Mouse (Mus musculus): Measurements from ENCODE around the gene Magi1.

Gene Magi1

GRCm38 (mm10) chr6:94111833-94112232 is 171.9 kb downstream of the Magi1 start:
- DNase-seq (ENCODE audit: low spot score): no peak

GRCm38 (mm10) chr6:94107401-94108107 is 176.2 kb downstream of the Magi1 start:
- no peak for DNase-seq (ENCODE audit: low spot score)

GRCm38 (mm10) chr6:94103581-94103980 is 180.1 kb downstream of the Magi1 start:
- no peak for DNase-seq (ENCODE audit: low spot score)

GRCm38 (mm10) chr6:94101256-94101655 is 182.5 kb downstream of the Magi1 start:
- no peak for DNase-seq (ENCODE audit: low spot score)

- DNase-seq (ENCODE audit: low spot score): no peak
Observed at GRCm38 (mm10) chr6:94094924-94095685, 188.6 kb downstream of the Magi1 start.

- no peak for DNase-seq (ENCODE audit: low spot score)
Observed at GRCm38 (mm10) chr6:94092969-94093597, 190.6 kb downstream of the Magi1 start.

GRCm38 (mm10) chr6:94092500-94092899 is 191.2 kb downstream of the Magi1 start:
- DNase-seq (ENCODE audit: low spot score): no peak

DNA sequence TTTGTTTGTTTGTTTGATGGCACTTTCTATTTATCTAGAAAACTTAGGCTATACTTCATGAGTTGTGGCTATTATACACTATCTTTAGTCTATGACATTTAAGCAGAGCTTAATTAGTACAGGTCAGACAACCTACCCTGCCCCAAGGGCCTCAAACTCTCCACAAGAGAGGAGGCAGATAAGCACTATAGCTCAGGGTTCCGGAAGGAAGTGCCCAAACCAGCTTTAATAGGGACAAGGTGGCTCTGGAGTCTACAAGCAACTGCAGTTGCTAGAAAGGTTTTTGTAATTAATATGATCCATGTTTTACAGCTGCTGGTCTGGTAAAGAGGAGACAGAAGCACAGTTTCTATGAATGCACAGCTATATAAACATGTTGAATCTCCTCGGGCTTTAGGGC is 196.9 kb downstream of the Magi1 start:
- DNase-seq (ENCODE audit: low spot score): no peak

- DNase-seq (ENCODE audit: low spot score): no peak
Observed at GRCm38 (mm10) chr6:94084752-94085151, 199.0 kb downstream of the Magi1 start.

- DNase-seq (ENCODE audit: low spot score): no peak
Observed at GRCm38 (mm10) chr6:94083459-94083858, 200.3 kb downstream of the Magi1 start.

GRCm38 (mm10) chr6:94080933-94081545 is 202.7 kb downstream of the Magi1 start:
- peak; percentile 33 for DNase-seq (ENCODE audit: low spot score)

GRCm38 (mm10) chr6:94078934-94079333 is 204.8 kb downstream of the Magi1 start:
- no peak for DNase-seq (ENCODE audit: low spot score)

GRCm38 (mm10) chr6:94077013-94077412 is 206.7 kb downstream of the Magi1 start:
- DNase-seq (ENCODE audit: low spot score): no peak

DNA sequence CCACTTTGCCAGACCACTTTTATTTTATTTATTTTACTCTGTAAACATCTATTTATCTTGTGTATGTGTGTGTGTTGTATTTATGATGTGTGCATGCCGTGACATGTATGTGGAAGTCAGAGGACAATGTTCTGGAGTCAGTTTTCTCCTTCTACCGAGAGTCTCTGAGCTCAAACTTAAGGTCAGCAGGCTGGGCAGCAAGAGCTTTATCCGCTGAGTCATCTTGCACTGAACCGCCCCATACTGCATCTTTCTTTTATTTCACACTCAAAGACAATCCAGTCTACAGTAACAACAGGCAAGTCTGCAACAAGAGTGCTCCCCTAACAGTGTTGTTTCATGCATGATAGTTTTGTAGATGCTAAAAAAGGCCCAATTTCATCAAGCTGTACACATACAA is 207.7 kb downstream of the Magi1 start:
- DNase-seq (ENCODE audit: low spot score): no peak

DNA sequence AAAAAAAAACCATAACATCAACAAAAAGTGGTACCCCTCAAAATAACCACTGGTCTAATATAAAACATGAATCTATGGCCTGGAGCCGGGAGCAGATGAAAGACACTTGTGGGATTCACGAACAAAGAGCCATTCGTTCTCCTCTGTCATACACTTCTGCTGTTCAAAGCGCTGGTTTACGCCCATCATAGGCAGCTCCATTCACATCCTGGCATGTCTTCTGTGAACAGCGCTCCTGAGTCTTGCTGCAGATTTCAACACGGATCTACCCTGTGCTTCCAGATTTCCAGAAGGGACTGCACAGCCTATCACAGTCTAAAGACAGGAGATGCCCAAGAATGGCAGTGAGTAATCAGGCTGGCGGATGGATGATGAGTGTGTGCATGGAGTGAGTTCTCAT is 208.5 kb downstream of the Magi1 start:
- DNase-seq (ENCODE audit: low spot score): no peak

GRCm38 (mm10) chr6:94071676-94072075 is 212.0 kb downstream of the Magi1 start:
- no peak for DNase-seq (ENCODE audit: low spot score)

DNA sequence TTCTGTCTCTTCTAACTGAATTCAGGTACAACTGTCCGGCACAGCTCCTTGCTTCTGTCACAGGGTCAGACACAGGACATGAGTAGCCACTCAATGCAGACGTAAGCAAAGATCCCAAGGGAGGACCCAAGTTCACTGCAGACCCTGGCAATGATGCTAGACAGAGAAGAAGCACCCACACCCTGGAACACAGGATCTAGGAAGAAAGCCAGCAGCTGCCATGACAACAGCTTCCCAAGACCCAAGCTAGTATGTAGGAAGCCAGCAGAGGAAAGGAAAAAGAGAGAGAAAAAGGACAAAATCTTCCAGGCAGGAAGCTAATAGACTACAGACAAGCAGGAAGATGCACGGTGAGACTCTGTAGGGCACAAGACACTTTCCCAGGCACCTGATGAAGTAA is 213.0 kb downstream of the Magi1 start:
- DNase-seq (ENCODE audit: low spot score): no peak

DNA sequence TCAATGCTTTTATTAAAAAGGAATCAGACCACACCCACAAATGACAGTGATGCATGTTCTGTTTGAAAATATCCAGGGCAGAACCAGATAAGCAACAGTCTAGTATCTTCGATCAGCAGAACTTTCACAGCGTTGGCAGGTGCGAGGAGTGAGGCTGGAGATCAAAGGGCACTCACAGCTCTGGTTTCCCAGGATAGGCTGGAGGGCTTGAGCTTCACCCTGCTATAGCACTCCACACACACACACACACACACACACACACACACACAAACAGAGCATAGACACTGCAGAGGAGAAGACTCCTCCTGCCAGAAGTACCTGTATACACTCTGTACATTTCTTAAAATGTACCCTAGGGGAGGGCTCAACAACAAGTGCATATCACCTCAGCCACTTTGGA is 214.3 kb downstream of the Magi1 start:
- DNase-seq (ENCODE audit: low spot score): no peak

DNA sequence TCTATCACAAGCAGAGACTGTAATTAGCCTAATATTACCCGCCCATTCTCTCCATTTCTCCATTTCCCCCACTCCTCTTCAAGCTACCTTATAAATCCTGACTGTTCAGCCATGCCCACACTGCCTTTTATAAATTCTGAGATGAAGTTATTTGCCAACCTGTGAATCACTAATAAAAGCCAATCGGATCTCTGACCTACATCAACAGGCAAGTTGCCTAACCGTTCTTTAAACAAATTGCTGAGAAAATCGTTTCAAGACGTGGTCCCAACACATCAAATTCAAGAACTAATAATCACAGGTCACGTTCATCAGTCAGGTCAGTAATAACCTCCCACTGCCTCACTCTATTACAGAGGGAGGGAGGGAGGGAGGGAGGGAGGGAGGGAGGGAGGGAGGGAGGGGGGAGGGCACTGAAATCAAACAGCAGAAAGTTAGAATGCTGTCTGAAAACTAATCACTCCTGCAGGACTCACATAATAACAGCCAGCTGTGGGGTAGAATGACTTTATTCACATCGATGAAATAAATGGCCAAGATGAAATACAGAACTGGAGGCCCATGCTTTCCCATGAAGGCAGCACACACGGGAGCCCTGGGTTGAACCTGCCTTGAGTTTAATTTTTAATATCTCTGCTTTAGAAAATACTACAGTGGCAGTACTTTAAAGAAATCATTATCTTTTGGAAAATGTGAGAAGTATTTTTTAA is 215.8 kb downstream of the Magi1 start:
- DNase-seq (ENCODE audit: low spot score): no peak

DNA sequence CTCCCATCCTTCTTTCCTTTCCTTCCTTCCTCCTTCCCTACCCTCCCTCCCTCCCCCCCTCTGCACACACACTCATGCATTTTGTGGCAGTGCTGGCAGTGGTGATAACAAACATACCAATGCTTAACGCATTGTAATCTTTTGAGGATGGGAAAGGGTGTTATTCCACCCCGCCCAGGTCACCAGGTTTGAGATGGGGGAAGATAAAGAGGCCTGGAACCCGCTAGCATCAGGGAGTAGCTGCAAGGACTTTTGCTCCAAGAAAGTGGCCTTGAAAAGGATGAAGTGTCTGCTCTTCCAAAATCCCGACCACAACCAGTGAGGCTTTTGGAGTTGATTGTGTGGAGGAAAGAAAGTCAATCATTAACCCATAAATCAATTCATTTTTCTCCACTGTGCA is 218.9 kb downstream of the Magi1 start:
- DNase-seq (ENCODE audit: low spot score): no peak

GRCm38 (mm10) chr6:94063542-94063941 is 220.2 kb downstream of the Magi1 start:
- DNase-seq (ENCODE audit: low spot score): no peak

GRCm38 (mm10) chr6:94061424-94061980 is 222.2 kb downstream of the Magi1 start:
- no peak for DNase-seq (ENCODE audit: low spot score)

Data from ovary, postnatal 10 days (tissue).